Mouse (Mus musculus) inflammation-experienced regulatory T-cells, adult 6 months (primary cell): ENCODE data around the gene Dupd1. TPM values are rescaled to one million over a fixed set of nuclear protein-coding genes. Genes with fewer than 3 reads are reported as not detected.

Experiments used
- ATAC-seq: one replicate; pipeline ENCODE4 v1.8.0; 2017
- polyA plus RNA-seq, 3 experiments: library from polyadenylated mRNA; unstranded; fragments of 100-300 nt; shearing (Covaris generic); gene quantifications; one replicate each; pipeline ENCODE4 v1.2.1; 2017

Dupd1 gene
- polyA plus RNA-seq, 3 experiments from 2014 or later: not detected

DNA sequence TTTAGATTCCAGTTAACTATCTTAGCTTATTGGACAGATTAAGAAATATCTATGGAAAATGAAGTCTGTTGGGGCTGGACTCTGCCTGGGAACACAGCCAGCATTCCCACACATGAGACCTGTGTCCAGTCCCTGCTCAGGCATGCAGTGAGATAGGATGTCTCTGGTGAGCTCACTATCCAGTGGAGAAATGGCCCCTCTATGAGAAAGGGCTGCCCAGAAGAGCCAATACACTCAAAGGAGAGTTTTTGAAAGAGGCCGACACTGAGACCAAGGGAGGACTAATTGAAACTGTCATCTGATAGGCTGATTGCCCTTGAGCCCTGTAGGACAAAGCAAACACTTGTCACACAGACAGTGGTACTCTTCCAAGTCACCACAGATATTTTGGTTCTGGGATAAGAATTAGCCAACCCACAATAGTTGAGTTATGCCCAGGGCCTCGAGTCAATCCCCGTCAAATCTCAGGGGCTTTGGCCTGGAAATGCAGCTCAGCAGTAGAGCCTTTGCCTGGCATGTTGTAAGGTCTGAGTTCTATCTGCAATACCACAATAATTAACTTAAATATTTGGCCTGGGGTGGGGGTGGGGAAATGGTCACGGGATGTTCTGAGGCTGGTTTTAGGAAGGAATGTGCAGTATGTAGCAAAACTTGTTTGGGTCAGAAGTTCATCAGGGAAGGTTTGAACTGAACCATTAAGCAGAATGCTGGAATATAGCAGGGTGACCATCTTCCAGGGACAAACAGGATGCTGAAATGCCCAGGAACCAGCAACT is 6.2 kb upstream of the Dupd1 start:
- ATAC-seq: no peak

DNA sequence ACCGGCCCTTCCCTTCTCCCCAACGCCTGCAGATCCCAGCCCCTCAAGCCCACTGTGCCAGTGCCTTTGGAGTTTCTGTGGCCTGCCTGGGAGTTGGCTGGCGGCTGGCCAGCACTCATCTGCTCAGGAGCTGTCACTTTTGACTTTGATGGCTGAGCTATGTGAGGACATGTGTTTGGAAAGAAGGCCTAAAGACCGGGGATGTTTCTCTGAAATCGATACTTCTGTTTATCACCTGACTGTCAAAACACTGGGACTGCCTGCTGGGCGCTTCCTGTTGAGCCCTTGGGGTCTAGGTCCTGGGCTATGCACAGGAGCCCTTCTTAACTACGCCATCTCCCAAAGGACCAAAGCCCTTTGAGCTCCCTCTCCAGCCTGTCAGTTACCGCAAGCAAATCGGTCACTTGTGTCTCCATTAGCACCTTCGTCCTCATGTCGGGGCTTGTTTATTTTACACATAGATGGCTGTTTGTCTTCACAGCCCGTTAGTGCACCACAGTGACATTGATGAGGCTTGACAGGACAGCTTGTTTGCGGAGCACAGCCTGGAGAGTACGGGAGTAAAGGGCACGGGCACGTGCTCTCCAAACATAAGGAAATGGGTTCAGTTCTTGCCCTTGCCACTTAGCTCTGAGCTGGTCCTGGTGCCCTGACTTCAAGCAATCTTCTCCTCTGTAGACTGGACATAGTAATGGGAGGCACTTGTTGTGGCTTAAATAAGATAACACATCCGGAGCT is 5.4 kb upstream of the Dupd1 start:
- ATAC-seq: no peak

DNA sequence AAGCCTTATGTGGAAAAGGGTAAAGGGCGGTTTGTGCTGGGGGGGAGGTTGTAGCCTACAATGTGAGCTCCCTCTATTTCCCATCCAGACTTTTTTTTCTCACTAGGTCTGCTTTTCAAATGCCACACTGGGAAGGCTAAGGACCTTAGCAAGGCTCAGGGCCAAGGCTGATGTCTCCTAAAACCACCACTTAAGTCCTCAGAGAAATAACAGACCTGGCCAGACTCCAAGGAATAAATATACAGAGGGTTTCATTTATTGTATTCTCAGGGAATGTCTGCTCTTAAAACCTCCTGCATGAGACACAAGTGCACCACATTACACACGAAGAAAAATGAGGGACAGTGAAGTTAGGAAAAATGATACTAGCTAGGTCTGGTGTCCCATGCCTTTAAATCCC is 3.1 kb downstream of the Dupd1 start:
- ATAC-seq: no peak

DNA sequence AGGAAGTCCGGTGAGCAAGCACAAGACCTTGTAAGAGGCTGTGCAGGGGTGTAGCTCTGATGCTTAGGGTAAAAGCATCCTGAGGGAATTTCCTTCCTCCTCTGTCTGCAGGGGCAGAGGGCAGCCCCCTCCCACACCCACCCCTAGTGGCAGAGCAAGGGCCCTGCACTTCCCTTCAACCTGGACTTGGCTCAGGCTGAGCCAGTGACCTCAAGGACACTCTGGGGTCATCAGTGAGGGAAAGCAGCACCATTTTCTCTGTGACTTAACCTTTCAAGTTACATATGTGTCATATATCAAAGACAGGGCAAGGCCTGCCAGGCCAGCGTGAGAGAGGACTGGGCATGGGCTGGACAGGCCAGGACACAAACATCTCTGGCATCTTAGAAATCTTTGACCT is 4.8 kb downstream of the Dupd1 start:
- no peak for ATAC-seq

DNA sequence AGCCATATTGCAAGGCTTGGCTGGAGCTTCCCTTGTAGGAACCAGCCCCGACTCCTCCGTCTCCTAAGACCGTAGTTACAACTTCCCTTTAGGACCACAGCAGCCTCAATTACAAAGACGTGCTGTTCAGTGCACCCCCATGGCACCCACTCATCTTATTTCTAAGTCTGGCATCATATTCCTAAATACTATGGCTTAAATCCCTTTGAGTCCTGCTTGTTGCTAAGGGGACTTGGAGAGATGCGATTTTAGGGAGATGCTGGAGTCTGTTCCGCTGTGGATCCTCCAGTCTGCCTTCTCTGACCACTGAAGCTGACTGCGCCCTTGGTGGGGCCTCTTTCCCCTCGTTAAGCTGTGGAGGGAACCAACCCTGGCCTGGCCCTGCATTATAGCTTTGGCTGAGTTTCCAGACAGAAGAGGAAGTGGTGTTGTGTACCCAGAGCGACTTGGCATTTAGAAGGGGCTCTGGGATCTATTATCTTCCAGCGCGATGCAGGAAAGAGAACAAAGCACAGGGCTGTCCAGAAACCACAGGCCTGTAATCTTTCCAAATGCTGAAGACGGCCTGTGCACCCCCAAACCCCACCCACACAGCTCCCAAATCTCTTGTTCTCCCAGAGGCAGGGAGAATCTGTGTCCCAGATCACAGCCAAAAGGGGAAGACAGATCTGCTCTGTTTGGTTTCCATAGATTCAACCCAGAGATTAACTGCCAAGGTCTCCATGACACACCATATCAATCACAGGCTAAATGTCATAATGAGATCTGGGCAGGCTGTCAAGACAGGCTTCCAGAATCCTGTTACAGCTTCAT is 7.4 kb downstream of the Dupd1 start:
- ATAC-seq: no peak

DNA sequence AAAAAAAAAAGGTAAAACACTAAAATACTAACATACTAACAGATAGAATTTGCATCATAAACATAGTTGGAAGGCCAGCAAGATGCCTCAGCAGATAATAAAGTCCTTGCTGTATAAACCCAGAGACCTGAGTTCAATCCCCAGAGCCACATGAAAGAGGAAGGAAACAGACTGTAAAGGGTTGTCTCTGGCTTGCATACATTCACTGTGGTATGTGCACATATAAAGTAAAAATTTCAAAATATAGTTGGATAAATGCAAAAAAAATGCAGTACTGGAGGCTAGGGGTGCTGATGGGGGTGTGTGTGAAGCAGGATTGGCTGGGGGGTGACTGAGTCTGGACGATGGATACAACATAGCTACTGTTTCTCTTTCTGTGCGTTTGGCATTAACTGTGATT is 8.9 kb downstream of the Dupd1 start:
- ATAC-seq: no peak

DNA sequence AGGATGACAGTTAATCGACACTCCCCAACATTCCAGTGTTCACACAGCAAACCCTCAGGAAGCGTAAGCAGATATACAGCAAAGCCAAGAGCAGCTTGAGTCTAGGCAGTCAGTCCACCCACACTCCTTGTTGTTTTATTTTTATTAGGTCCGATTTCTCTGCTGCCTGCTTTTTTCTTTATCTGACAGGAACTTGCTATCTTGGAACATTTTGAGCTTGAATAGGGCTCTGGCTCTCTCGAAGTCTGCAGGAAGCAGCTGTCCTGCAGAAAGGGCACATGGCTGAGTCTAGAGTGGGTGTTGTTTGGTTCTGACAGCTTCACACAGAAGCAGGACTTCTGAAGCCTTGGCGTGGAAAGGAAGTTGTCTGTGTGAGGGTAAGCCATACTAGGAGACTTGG is 11.1 kb downstream of the Dupd1 start:
- no peak for ATAC-seq

DNA sequence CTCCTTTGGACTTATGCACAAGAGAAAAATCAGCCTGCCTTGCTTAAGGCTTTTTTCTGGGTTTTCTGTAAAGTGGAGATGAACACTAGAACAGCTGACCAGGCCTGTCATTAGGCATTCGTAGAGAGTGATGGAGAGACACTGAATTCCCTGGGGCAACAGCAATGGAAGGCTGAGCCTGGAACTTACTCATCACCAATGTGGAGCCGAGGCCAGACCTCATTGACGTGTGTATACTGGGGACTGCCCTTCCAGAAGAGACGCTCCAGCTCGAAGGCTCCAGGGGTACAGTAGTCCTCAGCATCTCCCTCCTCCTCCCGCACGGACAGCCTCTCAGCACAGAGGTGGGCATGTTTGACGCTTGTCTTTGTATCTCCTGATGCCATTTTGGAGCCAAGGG is 11.7 kb downstream of the Dupd1 start:
- ATAC-seq: no peak

DNA sequence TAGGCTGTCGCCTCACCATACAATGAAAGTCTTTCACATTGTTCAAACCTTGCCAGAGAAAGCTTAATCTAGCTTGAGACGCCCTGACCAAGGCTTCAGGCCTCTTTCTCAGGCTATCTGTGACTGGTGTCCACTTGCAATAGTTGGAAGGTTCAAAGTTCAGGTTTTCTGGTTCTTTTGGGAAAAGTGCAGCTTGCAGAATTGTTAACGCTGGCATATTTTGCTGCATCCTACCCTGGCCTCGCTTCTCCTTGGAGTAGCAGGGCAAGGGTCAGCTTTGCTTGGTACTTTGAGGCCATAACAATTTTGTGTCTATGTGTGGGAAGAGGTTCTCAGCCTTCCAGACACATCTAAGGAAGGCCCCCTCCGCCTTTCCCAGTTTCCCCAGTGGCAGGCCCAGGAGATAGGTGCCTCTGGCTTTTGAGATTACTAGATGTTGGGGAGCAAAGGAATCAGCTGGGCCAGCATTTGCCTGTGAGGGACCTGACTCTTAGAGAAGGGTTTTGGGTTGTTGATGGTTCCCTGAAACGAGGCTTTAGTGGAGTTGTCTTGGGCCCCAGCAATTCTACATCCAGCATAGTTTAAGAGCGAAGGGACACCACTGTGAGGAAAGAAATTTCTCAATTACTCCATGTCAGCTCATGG is 18.1 kb downstream of the Dupd1 start:
- no peak for ATAC-seq

DNA sequence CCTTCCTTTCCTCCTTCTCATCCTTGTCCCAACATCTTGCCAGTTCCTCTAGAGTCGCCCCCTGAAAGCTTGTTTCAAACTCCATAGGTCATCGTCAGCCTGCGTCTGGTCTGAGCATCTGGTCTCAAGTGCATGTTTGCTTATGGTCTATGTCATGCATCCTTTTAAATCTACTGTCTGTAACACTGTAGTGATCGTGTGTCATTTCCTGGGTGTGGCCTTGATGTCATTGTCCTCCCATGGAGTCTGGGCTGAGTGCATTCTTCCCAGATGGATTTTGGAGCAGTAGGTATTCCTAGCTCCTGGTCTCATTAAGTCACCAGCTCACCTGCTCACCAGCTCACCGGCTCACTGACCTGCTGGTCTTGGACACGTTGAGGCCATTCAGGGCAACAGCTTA is 19.4 kb downstream of the Dupd1 start:
- ATAC-seq: no peak

DNA sequence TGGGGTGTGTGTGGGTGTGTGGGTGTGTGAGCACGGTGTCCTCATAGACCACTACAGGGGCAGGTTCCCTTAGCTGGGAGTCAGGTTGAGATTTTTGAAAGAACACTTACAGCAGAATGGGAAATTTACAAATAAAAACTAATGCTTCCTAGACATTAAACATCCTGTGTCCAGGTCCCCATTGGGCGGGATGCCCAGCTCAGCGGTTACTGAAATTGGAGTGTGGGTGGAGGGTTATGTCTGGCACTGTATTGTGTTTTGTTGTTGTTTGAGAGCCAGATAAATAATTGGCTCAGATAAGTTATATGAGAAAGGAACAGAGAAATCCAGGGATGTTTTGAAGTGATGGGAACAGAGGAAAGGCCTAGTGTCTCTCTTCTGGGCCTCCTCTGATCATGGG is 23.3 kb downstream of the Dupd1 start:
- no peak for ATAC-seq

DNA sequence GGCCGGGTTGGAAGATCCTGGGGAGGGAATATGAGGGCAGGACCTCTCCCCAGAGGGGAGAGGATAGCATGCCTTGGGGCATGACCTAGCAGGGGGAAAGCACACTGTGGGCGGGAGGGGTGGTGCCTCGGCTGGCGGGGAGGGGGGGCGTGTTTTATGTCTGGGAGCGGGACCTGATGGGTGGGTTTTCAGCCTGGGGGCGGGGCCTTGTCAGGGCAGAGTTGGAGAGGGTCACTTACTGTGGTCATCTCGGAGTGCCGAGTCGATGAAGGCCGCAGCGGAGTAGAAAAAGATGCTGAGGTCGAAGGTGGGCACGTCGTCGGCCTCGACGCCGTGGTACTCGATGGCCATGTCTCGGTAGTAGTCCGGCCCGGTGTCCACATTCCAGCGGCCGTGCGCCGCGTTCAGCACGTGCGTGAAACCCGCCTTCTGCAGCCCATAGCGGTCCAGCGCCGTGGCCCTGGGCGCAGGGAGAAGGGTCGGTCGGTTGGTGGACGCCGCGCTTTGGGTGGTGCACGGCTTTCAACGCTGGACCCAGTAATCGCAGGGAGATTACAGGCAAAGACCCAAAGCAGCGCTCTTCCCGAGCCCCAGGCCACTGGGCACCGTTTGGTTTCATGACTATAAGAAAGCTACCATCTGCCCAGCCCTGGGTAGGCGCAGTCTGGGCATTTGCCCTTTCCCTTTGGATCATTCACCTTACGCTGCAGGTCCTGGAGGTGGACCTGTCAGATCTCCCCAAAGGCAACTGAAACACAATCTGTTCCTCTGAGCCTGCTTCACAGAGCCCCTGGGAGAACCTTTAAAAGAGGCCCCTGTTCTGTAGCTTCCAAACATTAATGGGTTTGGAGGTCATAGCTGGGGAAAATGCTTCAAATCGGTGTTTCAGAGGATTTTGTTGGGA is 27.7 kb downstream of the Dupd1 start:
- no peak for ATAC-seq

DNA sequence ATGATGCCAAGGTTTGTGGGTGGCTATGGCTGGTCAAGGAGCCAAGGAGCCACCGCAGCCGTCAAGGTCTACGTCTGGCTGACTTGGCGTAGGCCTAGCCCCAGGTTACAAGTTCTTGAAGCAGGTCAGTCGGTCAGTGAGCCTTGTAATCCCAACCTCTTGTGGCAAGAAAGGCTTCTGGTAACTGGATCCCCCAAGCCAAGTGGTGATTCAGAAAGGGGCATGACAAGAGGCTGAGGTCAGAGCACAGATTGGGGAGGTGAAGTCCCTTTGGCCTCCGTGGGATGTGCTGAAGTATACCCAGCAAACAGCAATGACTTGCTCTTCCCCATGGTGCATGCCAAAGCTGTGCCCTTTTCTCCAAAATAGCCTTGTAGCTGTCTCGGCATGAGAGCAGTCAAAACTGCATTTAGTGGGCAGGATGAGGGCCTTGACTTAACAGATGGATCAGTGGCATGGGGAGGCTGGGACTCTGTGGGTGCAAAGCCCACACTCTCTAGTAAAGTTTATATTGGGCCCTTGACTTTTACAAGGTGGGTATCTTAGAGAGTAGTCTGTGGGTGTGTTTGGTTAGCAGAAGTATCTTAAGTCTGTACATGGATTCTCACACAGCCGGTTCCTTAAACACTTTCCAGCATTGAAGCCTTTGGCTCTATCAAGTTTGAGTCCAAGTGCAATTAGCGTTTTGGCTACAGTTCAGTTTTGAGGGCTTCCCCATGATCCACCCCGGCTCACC is 28.8 kb downstream of the Dupd1 start:
- no peak for ATAC-seq

DNA sequence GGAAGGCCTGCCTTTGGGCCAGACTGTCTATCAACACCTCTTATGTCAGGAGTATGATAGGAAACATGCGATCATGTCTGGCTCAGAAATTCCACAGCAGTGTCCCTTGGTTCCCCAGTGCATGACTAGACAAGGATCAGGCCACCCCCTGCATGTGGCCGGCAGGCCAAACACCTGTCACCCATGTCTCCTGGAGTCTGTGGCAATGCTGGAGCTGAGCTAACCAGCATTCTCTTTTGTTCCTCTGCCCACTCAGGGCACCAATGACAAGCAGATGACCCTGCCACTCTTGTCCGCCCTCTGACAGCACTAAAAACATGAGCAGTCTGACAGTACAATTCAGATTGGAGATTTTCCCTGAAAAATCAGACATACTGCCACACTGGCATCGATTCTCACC is 30.5 kb downstream of the Dupd1 start:
- no peak for ATAC-seq

DNA sequence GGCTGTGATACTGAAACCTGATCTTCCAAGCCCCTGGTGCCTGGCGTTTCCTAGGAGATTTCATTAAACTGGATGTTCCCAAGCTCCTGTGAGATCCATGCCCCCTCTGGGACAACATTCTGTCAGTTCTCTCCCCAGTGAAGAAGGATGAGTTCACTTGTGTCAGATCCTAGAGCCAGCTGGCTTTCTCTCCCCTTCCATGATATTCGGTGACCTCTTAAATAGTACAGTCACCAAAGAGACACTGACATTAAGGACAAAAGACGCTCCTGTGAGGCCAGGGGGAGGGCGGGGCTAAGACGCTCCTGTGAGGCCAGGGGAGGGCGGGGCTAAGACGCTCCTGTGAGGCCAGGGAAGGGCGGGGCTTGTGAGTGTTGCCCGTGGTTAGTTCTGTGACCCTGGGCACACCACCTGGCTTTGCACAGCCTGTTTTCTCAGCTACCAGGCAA is 31.7 kb downstream of the Dupd1 start:
- peak; percentile 52 for ATAC-seq

DNA sequence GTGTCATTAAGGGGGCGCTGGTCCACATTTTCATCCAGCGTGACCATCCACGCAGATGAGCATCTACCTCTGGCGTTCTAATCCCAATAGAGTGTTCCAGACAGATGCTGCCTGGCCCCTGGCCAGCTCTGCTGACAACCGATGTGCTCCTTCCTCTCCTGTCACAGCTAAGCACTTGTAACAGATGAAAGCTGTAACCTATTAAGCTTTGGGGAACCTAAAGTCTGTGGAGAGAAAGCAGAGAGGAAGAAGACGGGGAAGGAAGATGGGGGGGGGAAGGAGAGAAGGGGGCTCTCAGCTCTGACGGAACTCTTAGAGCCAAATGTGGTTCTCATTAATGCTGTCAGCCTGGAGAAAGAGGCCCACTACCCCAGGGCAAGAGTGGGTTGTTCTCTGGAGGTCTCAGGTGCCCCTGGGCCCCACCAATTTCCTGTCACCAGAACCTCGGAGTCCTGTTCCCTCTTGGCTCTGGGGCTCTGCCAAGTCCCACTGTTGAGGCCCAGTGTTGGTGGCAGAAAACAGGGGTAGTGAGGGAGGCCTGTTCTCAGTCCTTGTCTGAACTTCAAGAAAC is 34.7 kb downstream of the Dupd1 start:
- ATAC-seq: no peak

DNA sequence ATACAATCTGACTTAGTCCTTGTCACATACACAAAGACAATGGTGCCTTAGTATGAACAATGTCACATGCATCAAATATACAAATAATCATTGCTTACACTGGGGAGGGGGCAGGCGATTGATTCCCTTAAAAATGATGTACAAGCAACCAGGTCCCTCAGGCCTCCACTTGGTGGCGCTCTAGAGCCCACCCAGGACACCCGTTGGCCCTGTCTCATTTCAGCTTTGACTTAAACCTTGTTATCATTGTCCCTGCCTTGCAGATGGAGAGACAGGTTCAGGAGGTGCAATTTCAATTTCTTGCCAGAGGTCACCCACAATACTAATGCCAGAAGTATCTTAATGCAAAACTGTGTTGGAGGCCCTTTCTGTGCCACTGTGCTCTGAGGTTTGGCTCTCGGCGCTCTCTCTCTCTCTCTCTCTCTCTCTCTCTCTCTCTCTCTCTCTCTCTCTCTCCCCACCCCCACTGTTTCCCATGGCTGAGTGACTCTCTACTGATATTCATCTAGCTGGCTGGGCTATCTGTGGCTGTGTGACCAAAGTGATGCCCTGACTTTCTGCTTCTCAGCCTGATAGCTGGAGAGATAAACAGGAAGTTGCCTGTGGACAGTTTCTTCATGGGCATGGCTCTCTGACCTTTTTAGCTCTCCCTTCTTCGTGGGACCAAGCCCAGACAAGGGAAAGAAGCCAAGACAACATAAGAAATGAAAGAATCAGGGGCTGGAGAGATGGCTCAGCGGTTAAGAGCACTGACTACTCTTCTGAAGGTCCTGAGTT is 35.7 kb downstream of the Dupd1 start:
- no peak for ATAC-seq

DNA sequence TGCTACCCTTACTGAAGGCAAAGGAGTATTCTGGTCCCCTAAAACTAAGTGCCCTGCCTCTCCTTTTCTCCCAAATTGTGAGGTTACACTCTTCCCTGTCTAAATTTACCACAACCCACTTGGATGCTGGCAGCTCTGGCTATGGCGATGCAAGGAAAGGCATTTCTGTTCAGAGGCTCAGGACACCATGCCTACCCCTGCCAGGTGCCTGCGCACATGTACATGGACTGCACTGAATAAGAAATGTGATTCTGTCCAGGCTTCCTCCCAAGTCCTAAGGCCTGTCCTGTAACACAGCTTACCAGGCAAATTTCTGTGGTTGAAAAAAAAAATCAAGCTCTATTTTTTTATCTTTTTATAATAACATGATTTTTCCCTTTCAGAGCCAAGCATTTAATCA is 38.2 kb downstream of the Dupd1 start:
- no peak for ATAC-seq

DNA sequence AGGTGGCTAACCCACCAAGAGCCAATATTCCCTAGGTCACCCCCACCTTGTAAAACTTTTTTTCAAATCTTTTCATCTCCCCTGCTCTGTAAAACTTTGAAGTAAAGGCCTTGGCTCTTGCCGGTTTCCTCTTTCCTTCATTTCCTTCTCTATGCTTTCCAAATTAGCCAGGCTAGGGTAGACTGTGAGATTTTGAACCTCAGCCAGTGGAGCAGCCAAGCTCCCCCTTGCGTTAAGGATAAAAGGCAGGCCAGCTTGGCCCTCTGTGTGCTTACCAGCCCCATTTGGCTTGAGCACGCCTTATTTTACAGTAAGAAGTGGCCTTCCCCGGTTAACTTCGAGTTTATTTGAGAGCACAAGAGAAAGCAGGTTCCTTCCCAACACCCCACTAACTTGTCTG is 39.9 kb downstream of the Dupd1 start:
- no peak for ATAC-seq

DNA sequence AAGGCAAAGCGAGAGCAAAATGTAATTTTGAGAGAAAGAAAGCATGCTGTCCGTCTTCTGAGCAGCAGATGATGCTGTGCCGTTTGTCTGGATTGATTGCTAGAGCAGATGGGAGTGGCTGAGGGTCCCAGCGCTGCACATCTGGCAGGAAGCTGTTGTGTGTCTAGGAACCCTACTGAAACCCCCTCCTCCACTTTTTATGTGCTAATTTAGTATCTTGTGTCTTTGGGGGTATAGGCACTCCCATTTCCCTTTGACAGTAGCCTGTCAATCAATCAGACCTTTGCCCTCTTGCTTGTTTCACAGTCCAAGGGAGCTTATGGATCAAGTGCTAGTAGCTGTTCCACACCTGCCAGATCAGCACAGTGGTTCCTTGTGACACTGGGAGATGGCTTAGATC is 41.3 kb downstream of the Dupd1 start:
- ATAC-seq: no peak
